26 mouse cellular contexts compared by ENCODE assay signal in genomic region chr2:77118102-77118501, GRCm38 (mm10). TPM values are rescaled to one million over a fixed set of nuclear protein-coding genes. Genes with fewer than 3 reads are reported as not detected.
DNase-seq lines count a peak whose midpoint lies in the region; ATAC-seq lines count a peak whose summit lies in the region.
"Had no signal": no experiment of that assay in that cellular context is flagged by ENCODE, and none has a peak within 500 bp of the region (broad histone marks: within the 10 kb centered on the region; RNA-seq: fewer than 3 reads in every experiment).

No protein-coding gene starts in this region.

- peaks cover 14% of the 10 kb centered on the region; the same call in 1 of the 2 replicates for H3K36me3 ChIP-seq in heart, embryonic 15.5 days
- no peaks in the 10 kb centered on the region for H3K36me3 ChIP-seq in lung, embryonic 16.5 days (ENCODE audit: control insufficient read depth, insufficient read depth, low read length)
- H3K36me3 ChIP-seq in hindbrain, embryonic 13.5 days = no peaks in the 10 kb centered on the region
- H3K36me3 ChIP-seq: embryonic facial prominence, embryonic 10.5 days; embryonic facial prominence, embryonic 12.5 days; forebrain, embryonic 10.5 days; forebrain, embryonic 12.5 days; G1E had no signal

- no peaks in the 10 kb centered on the region for H3K27me3 ChIP-seq in heart, embryonic 15.5 days
- no peaks in the 10 kb centered on the region for H3K27me3 ChIP-seq in lung, embryonic 16.5 days (ENCODE audit: control insufficient read depth, insufficient read depth, low read depth, low read length)
- H3K27me3 ChIP-seq in hindbrain, embryonic 13.5 days = no peaks in the 10 kb centered on the region
- H3K27me3 ChIP-seq: CH12.LX; embryonic facial prominence, embryonic 12.5 days; forebrain, embryonic 12.5 days; Patski had no signal

- 49% methylated on average over 6 of the region's 6 CpGs for WGBS in heart, embryonic 15.5 days
- WGBS in lung, embryonic 16.5 days = 23% methylated on average over 6 of the region's 6 CpGs
- 75% methylated on average over 6 of the region's 6 CpGs for WGBS in hindbrain, embryonic 13.5 days

- H3K9ac ChIP-seq in heart, embryonic 15.5 days = no peak overlapping the region
- H3K9ac ChIP-seq in lung, embryonic 16.5 days (ENCODE audit: low read length) = no peak overlapping the region
- no peak overlapping the region for H3K9ac ChIP-seq in hindbrain, embryonic 13.5 days
- H3K9ac ChIP-seq: embryonic facial prominence, embryonic 12.5 days; forebrain, embryonic 12.5 days had no signal

- H3K27ac ChIP-seq in heart, embryonic 15.5 days = peak overlapping the region; percentile 12; the same call in 1 of the 2 replicates
- no peak overlapping the region for H3K27ac ChIP-seq in lung, embryonic 16.5 days (ENCODE audit: low read length)
- H3K27ac ChIP-seq in hindbrain, embryonic 13.5 days = no peak overlapping the region
- H3K27ac ChIP-seq: embryonic facial prominence, embryonic 10.5 days; embryonic facial prominence, embryonic 12.5 days; forebrain, embryonic 10.5 days; forebrain, embryonic 12.5 days had no signal

- intact Hi-C loops in heart, postnatal 14 days (cut with DNase I) = loop anchor here (10.0 kb wide), 1 partner anchor 87 kb away; no protein-coding TSS in a partner anchor

- H3K4me3 ChIP-seq in heart, embryonic 15.5 days = no peak overlapping the region
- no peak overlapping the region for H3K4me3 ChIP-seq in lung, embryonic 16.5 days (ENCODE audit: low read length)
- no peak overlapping the region for H3K4me3 ChIP-seq in hindbrain, embryonic 13.5 days
- H3K4me3 ChIP-seq: embryonic facial prominence, embryonic 10.5 days; embryonic facial prominence, embryonic 12.5 days; forebrain, embryonic 10.5 days; forebrain, embryonic 12.5 days had no signal

- ATAC-seq in heart, embryonic 15.5 days (replicated peaks; ENCODE audit: insufficient number of reproducible peaks, insufficient read depth, low FRiP score, low read depth) = no peak
- ATAC-seq in lung, embryonic 16.5 days (ENCODE audit: low read depth) = peak; percentile 68
- ATAC-seq in hindbrain, embryonic 13.5 days (ENCODE audit: low FRiP score) = no peak
- ATAC-seq: activated CD4-positive, CD25-positive, alpha-beta regulatory T cell, adult 4 months; CD4-positive, CD25-positive, alpha-beta regulatory T cell, adult 4 months; forebrain, embryonic 14.5 days; forebrain, embryonic 16.5 days; Patski had no signal

- DNase-seq in heart, postnatal 14 days = no peak
- no peak for DNase-seq in lung, postnatal 10 days
- DNase-seq in fat pad, adult 2 months (ENCODE audit: extremely low read depth, low read depth, low spot score) = peak; percentile 8
- DNase-seq: adrenal gland, adult 8-10 months; adrenal gland, postnatal 14 days; adrenal gland, postnatal 36 days; B cell, adult 2 months; cerebellum, adult 11-12 months; cerebellum, adult 2 months; cerebellum, adult 9-10 months; cerebellum, postnatal 10 days; cerebellum, postnatal 25 days had no signal

- H3K9me3 ChIP-seq in heart, embryonic 15.5 days (replicated peaks) = no peaks in the 10 kb centered on the region
- no peaks in the 10 kb centered on the region for H3K9me3 ChIP-seq in lung, embryonic 16.5 days (ENCODE audit: control insufficient read depth, low read length)
- H3K9me3 ChIP-seq in hindbrain, embryonic 13.5 days = no peaks in the 10 kb centered on the region
- H3K9me3 ChIP-seq: embryonic facial prominence, embryonic 10.5 days; embryonic facial prominence, embryonic 12.5 days; forebrain, embryonic 10.5 days; forebrain, embryonic 12.5 days had no signal

- no peak overlapping the region for H3K4me2 ChIP-seq in heart, embryonic 15.5 days
- no peak overlapping the region for H3K4me2 ChIP-seq in lung, embryonic 16.5 days (ENCODE audit: low read depth, low read length)
- H3K4me2 ChIP-seq in hindbrain, embryonic 13.5 days = no peak overlapping the region
- H3K4me2 ChIP-seq: embryonic facial prominence, embryonic 12.5 days; forebrain, embryonic 12.5 days had no signal

- peaks cover 13% of the 10 kb centered on the region for H3K4me1 ChIP-seq in heart, embryonic 15.5 days (replicated peaks)
- H3K4me1 ChIP-seq in lung, embryonic 16.5 days (replicated peaks; ENCODE audit: control insufficient read depth, insufficient read depth, low read length) = peaks cover 7% of the 10 kb centered on the region; the same call in 1 of the 2 replicates
- H3K4me1 ChIP-seq in hindbrain, embryonic 13.5 days (replicated peaks) = peaks cover 6% of the 10 kb centered on the region
- H3K4me1 ChIP-seq: embryonic facial prominence, embryonic 12.5 days; forebrain, embryonic 10.5 days; forebrain, embryonic 12.5 days had no signal

RNA-seq across cellular contexts. Expression of gene Ccdc141, which starts 52.3 kb away (rescaled TPM):
- polyA plus RNA-seq in heart, embryonic 15.5 days (2015; fragmentation: Nextera tagmentation; extraction: Ambion mirVana) = 140 and 175 TPM in 2 replicates
- total RNA-seq in heart, postnatal 14 days (2021) = 100 to 1,000 TPM; 213 to 231 TPM
- polyA plus RNA-seq in lung, embryonic 16.5 days (2015; fragmentation: Nextera tagmentation; extraction: Ambion mirVana) = 19.6 and 25.1 TPM in 2 replicates
- polyA plus RNA-seq in hindbrain, embryonic 13.5 days (2015; fragmentation: Nextera tagmentation; extraction: Ambion mirVana) = 6.9 and 7.3 TPM in 2 replicates
- total RNA-seq: CH12.LX had no signal
- polyA plus RNA-seq: G1E had no signal
